Mouse (Mus musculus) intestine, postnatal 0 days (tissue): ENCODE results near the gene Gm20716. TPM values are rescaled to one million over a fixed set of nuclear protein-coding genes. Genes with fewer than 3 reads are reported as not detected.

Experiments used
- ATAC-seq: fragments of 200-750 bp; cut with Nextera tagmentation; 2 replicates; pipeline ENCODE4 v1.8.0; 2017; ENCODE audit warnings: mild to moderate bottlenecking, moderate TSS enrichment, moderate library complexity
- H3K27ac ChIP-seq: fragments of 300-500 bp; sonication (generic); 2 replicates; pipeline ENCODE4 v1.5.1; 2014; ENCODE audit warnings: mild to moderate bottlenecking, low read depth, low read length, moderate library complexity
- H3K27me3 ChIP-seq: fragments of 300-500 bp; sonication (generic); replicated peaks from 2 replicates; pipeline ENCODE4 v1.6.1; 2014; ENCODE audit warnings: low read length, mixed read lengths; ENCODE audit not compliant: control insufficient read depth, insufficient read depth
- H3K36me3 ChIP-seq: fragments of 300-500 bp; sonication (generic); 2 replicates; pipeline ENCODE4 v1.6.1; 2014; ENCODE audit warnings: mild to moderate bottlenecking, moderate library complexity; ENCODE audit not compliant: control insufficient read depth, insufficient read depth
- H3K4me1 ChIP-seq: fragments of 300-500 bp; sonication (generic); replicated peaks from 2 replicates; pipeline ENCODE4 v1.6.1; 2014; ENCODE audit warnings: antibody characterized with exemption, low read length, mixed read lengths; ENCODE audit not compliant: control insufficient read depth, insufficient read depth
- H3K4me2 ChIP-seq: fragments of 300-500 bp; sonication (generic); replicated peaks from 2 replicates; pipeline ENCODE4 v1.6.1; 2014; ENCODE audit warnings: low read depth, mild to moderate bottlenecking, moderate library complexity
- H3K4me3 ChIP-seq: fragments of 300-500 bp; sonication (generic); 2 replicates; pipeline ENCODE4 v1.5.1; 2014; ENCODE audit warnings: low read depth, low read length
- H3K9ac ChIP-seq: fragments of 300-500 bp; sonication (generic); 2 replicates; pipeline ENCODE4 v1.6.1; 2014; ENCODE audit warnings: mild to moderate bottlenecking, low read depth, low read length
- H3K9me3 ChIP-seq: fragments of 300-500 bp; sonication (generic); 2 replicates; pipeline ENCODE4 v1.6.1; 2016; ENCODE audit warnings: mixed run types; ENCODE audit not compliant: control insufficient read depth
- CTCF ChIP-seq: sonication (generic); IDR thresholded peaks from 2 replicates; pipeline ENCODE4 v1.5.1; 2016; ENCODE audit warnings: low read depth, mild to moderate bottlenecking, control low read depth, antibody characterized with exemption, moderate library complexity
- WGBS: fragments of 180-500 bp; shearing (Covaris S2); extraction: QIAGEN DNeasy Blood & Tissue Kit; methylation state at CpG from one replicate; pipeline ENCODE4 v1.1.7; 2014; 5-methylcytosine and 5-hydroxymethylcytosine counted together
- polyA plus RNA-seq: library from polyadenylated mRNA; unstranded; fragments of >200 nt; fragmentation: Nextera tagmentation; extraction: Ambion mirVana; gene quantifications from 2 replicates; pipeline ENCODE4 v1.2.1, GENCODE M21; 2015

The Gm20716 gene
- polyA plus RNA-seq, 1 experiment from 2014 or later = 4.8 TPM

DNA sequence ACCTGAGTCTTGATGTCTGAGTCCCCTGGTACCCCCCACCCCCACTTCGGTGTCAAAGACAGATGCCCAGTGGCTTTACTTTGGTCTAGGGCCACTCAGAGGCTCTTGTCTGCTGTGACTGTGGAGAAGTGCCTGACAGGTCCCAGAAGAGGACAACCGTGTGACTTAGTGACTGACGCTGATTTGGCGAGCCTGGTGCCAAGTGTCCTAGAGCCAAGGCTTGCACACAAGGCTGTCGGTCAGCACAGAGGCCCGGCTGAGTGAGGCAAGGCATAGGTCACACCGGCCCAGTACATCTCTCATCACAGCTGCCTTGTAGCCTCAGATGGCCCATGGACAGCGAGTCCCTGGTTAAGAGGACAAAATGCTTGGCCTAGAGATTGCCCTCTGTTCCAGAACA, 28.9 kb upstream of the Gm20716 start:
- no peak for TF ChIP-seq CTCF
- H3K4me1 ChIP-seq = no peaks in the 10 kb centered on the region
- no peak overlapping the region for H3K4me3 ChIP-seq
- no peak overlapping the region for H3K4me2 ChIP-seq
- H3K9ac ChIP-seq = no peak overlapping the region
- no peaks in the 10 kb centered on the region for H3K36me3 ChIP-seq
- ATAC-seq = no peak
- H3K27ac ChIP-seq = no peak overlapping the region
- WGBS = 86% methylated on average over 8 of the region's 8 CpGs
- H3K27me3 ChIP-seq = no peaks in the 10 kb centered on the region
- no peaks in the 10 kb centered on the region for H3K9me3 ChIP-seq

DNA sequence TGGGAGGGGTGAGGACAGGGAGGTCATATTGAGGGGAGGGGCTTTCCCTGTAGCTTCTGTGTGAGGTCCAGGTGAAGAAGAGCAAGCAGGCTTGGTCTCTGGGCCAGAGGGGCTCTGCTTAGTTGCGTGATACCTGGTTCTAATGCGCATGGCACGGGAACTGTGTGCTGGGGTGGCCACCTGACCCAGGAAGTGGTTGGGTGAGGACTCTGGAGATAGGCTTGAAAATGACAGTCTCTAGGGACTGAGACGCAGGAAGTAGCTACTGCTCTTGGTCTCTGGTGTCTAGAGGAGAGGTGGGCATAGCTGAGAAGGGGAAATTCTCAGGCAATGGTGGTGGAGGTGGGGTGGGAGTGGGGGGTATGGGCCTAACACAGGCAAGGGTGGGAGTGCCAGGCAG, 27.0 kb upstream of the Gm20716 start:
- Histone ChIP-seq H3K36me3 (no peaks in the 10 kb centered on the region), H3K4me2 (no peak overlapping the region), H3K4me3 (no peak overlapping the region), H3K9me3 (no peaks in the 10 kb centered on the region), H3K4me1 (no peaks in the 10 kb centered on the region), H3K27me3 (no peaks in the 10 kb centered on the region), H3K9ac (no peak overlapping the region), H3K27ac (no peak overlapping the region)
- ATAC-seq = no peak
- 77% methylated on average over 4 of the region's 4 CpGs for WGBS
- TF ChIP-seq CTCF = no peak

DNA sequence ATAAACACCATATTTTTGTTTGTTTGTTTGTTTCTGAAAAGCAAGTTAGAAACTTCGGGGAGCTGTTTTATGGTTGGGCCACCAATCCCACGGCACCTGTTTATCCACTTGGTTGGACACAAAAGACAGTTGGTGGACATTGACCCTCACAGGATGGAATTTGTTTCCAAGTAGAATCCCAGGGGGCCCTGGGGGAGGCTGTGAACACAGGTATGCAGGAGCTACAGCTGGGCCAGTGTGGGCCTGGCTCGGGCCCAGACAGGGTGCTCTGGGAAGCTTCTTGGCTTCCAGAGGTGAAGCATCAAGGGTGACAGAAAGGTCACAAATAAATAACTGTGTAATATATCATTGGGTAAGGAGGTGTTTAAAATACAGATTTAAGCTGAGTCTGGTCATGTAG, 26.3 kb upstream of the Gm20716 start:
- no peaks in the 10 kb centered on the region for H3K9me3 ChIP-seq
- WGBS = 29% methylated on average over 3 of the region's 3 CpGs
- no peaks in the 10 kb centered on the region for H3K36me3 ChIP-seq
- no peak for ATAC-seq
- H3K9ac ChIP-seq = no peak overlapping the region
- TF ChIP-seq CTCF = no peak
- H3K4me1 ChIP-seq = no peaks in the 10 kb centered on the region
- H3K27ac ChIP-seq = no peak overlapping the region
- H3K4me2 ChIP-seq = no peak overlapping the region
- H3K27me3 ChIP-seq = no peaks in the 10 kb centered on the region
- H3K4me3 ChIP-seq = no peak overlapping the region

DNA sequence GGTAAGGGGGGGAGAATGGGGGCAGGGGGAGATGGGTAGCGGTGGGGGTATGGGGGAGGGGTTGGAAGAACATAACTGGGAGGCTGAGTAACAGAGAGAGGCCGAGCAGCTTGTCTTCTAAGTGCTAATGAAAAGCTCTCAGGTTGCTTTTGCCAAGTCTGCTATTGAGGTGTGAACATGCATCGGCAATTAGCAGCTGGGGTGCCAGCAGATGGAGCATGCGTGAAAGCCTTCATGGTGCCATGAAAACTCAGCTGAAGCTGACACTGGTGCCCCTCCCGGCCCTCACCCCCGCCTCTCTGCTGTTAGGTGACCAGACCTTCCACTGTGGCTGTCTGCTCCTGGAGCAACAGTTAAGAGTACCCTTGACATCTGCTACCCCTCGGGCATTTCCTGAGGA, 23.7 kb upstream of the Gm20716 start:
- no peaks in the 10 kb centered on the region for H3K27me3 ChIP-seq
- no peaks in the 10 kb centered on the region for H3K36me3 ChIP-seq
- H3K4me2 ChIP-seq = no peak overlapping the region
- no peaks in the 10 kb centered on the region for H3K4me1 ChIP-seq
- no peak for ATAC-seq
- TF ChIP-seq CTCF = no peak
- no peaks in the 10 kb centered on the region for H3K9me3 ChIP-seq
- no peak overlapping the region for H3K4me3 ChIP-seq
- no peak overlapping the region for H3K9ac ChIP-seq
- H3K27ac ChIP-seq = no peak overlapping the region
- WGBS = 57% methylated on average over 7 of the region's 7 CpGs

DNA sequence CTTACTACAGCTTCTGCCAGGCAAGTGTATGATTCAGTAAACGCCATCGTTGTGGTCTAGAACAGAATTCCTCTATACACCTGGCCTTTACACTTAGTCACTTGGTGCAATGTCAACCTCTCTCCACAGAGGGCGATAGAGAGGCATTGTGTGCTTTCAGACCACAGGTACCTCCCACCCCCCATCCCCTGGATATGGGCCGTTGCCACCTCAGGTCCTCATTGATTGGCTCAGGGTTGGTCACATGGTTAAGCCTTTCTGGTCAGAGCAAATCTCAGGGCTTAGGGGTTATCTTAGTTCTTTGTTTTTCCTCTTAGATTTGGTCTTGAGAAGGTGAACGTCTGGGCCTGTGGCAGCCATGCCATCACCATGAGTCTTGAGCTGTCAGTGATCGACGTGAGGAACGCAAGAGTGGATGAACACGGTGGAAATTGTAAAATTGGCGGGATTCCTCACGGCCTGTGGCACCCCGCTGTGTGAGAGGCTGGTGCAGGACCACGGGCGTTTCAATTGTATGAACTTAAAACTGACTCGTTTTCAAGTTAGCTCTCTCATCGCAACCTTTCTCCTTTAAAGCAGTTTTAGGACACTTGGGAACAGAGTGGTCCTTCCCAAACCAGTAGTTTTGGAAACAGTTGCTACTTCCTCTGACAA, 22.6 kb upstream of the Gm20716 start:
- H3K9ac ChIP-seq = no peak overlapping the region
- H3K4me3 ChIP-seq = no peak overlapping the region
- H3K4me2 ChIP-seq = no peak overlapping the region
- no peak for ATAC-seq
- WGBS = 20% methylated on average over 16 of the region's 16 CpGs
- H3K36me3 ChIP-seq = no peaks in the 10 kb centered on the region
- no peaks in the 10 kb centered on the region for H3K27me3 ChIP-seq
- H3K9me3 ChIP-seq = no peaks in the 10 kb centered on the region
- no peak overlapping the region for H3K27ac ChIP-seq
- H3K4me1 ChIP-seq = no peaks in the 10 kb centered on the region
- TF ChIP-seq CTCF = peak; percentile 81

DNA sequence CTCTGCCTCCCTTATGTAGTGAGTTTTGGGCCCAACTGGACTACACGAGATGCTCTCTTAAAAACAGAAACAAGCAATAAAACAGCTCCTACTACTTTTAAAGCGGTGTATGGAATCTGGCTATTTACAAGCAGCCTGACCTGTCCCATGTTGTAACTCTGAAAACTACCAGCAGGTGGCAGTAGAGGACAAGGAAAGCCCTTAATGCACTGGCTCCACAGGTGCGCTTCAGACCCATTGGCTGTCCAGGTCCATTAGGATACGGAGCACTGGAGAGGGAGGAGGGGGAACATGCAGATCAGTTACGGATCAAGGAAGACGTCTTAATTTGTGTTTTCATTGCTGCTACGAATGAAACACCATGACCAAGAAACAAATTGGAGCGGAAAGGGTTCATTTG, 20.1 kb upstream of the Gm20716 start:
- Histone ChIP-seq H3K36me3 (no peaks in the 10 kb centered on the region), H3K4me2 (no peak overlapping the region), H3K4me1 (no peaks in the 10 kb centered on the region), H3K9me3 (no peaks in the 10 kb centered on the region), H3K27ac (no peak overlapping the region), H3K27me3 (no peaks in the 10 kb centered on the region), H3K4me3 (no peak overlapping the region), H3K9ac (no peak overlapping the region)
- peak; percentile 95 for TF ChIP-seq CTCF
- 16% methylated on average over 8 of the region's 8 CpGs for WGBS
- peak; percentile 56 for ATAC-seq

DNA sequence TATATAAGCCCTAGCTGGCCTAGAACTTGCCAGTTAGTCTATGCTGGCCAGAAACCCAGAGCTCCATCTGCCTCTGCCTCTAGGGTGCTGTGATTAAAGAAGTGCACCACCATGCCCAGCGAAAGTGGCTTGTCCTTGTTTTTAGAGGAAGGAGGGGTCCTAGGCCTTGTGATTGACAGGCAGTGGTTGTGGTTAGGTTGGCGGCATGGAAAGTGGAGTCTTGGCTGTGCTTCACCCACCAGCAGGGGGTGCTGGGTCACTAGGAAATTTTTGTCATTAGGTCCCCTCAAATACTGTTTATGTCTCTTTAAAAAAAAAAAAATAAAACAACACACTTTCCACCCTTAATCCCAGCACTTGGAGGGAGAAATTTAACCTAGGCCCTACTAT, 18.7 kb upstream of the Gm20716 start:
- H3K4me1 ChIP-seq = no peaks in the 10 kb centered on the region
- no peaks in the 10 kb centered on the region for H3K27me3 ChIP-seq
- H3K9ac ChIP-seq = no peak overlapping the region
- peak; percentile 56 for TF ChIP-seq CTCF
- no peak overlapping the region for H3K27ac ChIP-seq
- WGBS = 43% methylated on average over 2 of the region's 2 CpGs
- H3K4me3 ChIP-seq = no peak overlapping the region
- no peak overlapping the region for H3K4me2 ChIP-seq
- H3K36me3 ChIP-seq = no peaks in the 10 kb centered on the region
- no peak for ATAC-seq
- H3K9me3 ChIP-seq = no peaks in the 10 kb centered on the region
